Mouse (Mus musculus) kidney, adult 2 months (tissue): ENCODE results near the gene Atxn1l.
A peak's percentile ranks its signal among the peaks of the same experiment; 100 is the strongest.

Source experiments
- CTCF ChIP-seq: fragments of 200-500 bp; conservative IDR thresholded peaks from 2 replicates; pipeline ENCODE4 v1.5.1; 2011; ENCODE audit warnings: low read depth, mild to moderate bottlenecking, control low read depth, low read length, moderate library complexity, mixed read lengths; ENCODE audit not compliant: insufficient read depth, insufficient read length
- POLR2A ChIP-seq: fragments of 200-500 bp; IDR thresholded peaks from one replicate; pipeline ENCODE4 v1.6.1; 2011; ENCODE audit warnings: low read depth, low read length, control low read depth

- no peak for TF ChIP-seq POLR2A
- peak; percentile 50 for TF ChIP-seq CTCF
These were observed at the start of gene Atxn1l for GRCm38 (mm10) chr8:109737237-109738048.
